Mouse (Mus musculus) midbrain, embryonic 13.5 days (tissue): ENCODE results near the gene Nek3. TPM values are rescaled to one million over a fixed set of nuclear protein-coding genes. Genes with fewer than 3 reads are reported as not detected.

Experiments used
- ATAC-seq: fragments of 200-750 bp; cut with Nextera tagmentation; 2 replicates; pipeline ENCODE4 v1.8.0; 2017; ENCODE audit warnings: mild to moderate bottlenecking, moderate TSS enrichment, moderate library complexity
- H3K27ac ChIP-seq: fragments of 300-500 bp; sonication (generic); 2 replicates; pipeline ENCODE4 v1.5.1; 2015; ENCODE audit warnings: inconsistent platforms, mild to moderate bottlenecking, moderate library complexity
- H3K27me3 ChIP-seq: fragments of 300-500 bp; sonication (generic); 2 replicates; pipeline ENCODE4 v1.6.1; 2015; ENCODE audit warnings: mild to moderate bottlenecking, inconsistent platforms
- H3K36me3 ChIP-seq: fragments of 300-500 bp; sonication (generic); 2 replicates; pipeline ENCODE4 v1.6.1; 2015; ENCODE audit warnings: mild to moderate bottlenecking, inconsistent platforms
- H3K4me1 ChIP-seq: fragments of 300-500 bp; sonication (generic); replicated peaks from 2 replicates; pipeline ENCODE4 v1.6.1; 2015; ENCODE audit warnings: inconsistent platforms
- H3K4me2 ChIP-seq: fragments of 300-500 bp; sonication (generic); replicated peaks from 2 replicates; pipeline ENCODE4 v1.6.1; 2015; ENCODE audit warnings: moderate library complexity, mild to moderate bottlenecking, inconsistent platforms
- H3K4me3 ChIP-seq: fragments of 300-500 bp; sonication (generic); replicated peaks from 2 replicates; pipeline ENCODE4 v1.5.1; 2015; ENCODE audit warnings: mild to moderate bottlenecking, inconsistent platforms
- H3K9ac ChIP-seq: fragments of 300-500 bp; sonication (generic); replicated peaks from 2 replicates; pipeline ENCODE4 v1.6.1; 2015; ENCODE audit warnings: mild to moderate bottlenecking, inconsistent platforms
- H3K9me3 ChIP-seq: fragments of 300-500 bp; sonication (generic); 2 replicates; pipeline ENCODE4 v1.6.1; 2016; ENCODE audit warnings: mild to moderate bottlenecking, inconsistent platforms
- WGBS: fragments of 180-500 bp; shearing (Covaris S2); methylation state at CpG from one replicate; pipeline ENCODE4 v1.1.7; 2015; 5-methylcytosine and 5-hydroxymethylcytosine counted together
- polyA plus RNA-seq: library from polyadenylated mRNA; unstranded; fragments of >200 nt; fragmentation: Nextera tagmentation; extraction: Ambion mirVana; gene quantifications from 2 replicates; pipeline ENCODE4 v1.2.1, GENCODE M21; 2015

Nek3 gene
- 8.9 and 9.1 TPM in 2 replicates for polyA plus RNA-seq

DNA sequence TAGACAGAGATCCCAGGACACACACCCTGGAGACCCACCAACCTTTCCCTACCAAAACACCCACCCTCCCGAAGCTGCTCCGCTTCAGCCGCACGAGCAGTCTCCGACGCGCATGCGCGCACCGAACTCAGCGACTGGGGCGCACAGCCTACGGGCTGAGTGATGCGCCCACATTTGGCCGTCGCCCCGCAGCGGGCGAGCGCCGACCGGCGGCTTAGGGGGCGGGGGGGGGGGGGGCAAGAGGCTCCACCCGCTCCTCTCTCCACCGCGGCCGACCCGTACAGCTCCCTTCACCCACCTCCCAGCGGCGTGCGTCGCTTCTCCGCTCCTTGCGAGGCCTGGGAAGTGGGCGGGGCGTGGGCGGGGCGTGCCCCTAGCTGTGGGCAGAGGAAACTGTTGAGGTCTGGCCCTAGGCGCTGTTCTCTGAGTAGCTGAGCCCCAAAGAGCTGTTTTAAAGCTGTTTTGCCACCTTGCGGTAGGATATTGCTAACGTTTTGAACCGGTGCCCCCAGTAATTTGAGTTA, at the start of gene Nek3:
Nek3 (minus strand) TSS at position 356 of the 524 bp plus-strand sequence.
- Histone ChIP-seq H3K9ac (peak within 1 kb of the TSS; percentile 61), H3K4me2 (peak within 1 kb of the TSS; percentile 57), H3K4me1 (peaks cover 8% of the 10 kb centered on the region; the same call in 1 of the 2 replicates), H3K27ac (peak within 1 kb of the TSS; percentile 85), H3K4me3 (peak within 1 kb of the TSS; percentile 58), H3K36me3 (peaks cover 11% of the 10 kb centered on the region), H3K27me3 (no peaks in the 10 kb centered on the region), H3K9me3 (no peaks in the 10 kb centered on the region)
- peak; percentile 99 for ATAC-seq
- under 1% methylated on average over 33 of the region's 43 CpGs for WGBS

DNA sequence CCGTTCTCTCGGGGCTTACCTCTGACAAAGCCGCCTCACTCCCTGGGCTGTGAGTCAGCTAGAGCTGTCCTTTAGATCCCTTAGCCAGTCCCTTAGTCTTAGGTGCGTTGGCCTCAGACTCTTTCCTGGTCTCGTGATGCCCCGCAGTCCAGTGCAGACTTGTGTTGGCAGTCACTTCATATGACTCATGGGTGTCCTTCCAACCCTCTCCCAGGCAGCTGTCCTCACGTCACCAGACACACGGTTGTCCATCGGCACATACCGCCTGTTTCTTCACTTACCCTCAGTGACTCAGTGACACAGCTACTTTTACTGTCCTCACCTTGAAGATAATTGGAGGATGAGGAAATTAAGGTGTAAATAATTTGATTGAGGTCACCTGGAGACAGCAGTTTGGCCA, 48.6 kb upstream of the Nek3 start:
- peaks cover 73% of the 10 kb centered on the region for H3K36me3 ChIP-seq

DNA sequence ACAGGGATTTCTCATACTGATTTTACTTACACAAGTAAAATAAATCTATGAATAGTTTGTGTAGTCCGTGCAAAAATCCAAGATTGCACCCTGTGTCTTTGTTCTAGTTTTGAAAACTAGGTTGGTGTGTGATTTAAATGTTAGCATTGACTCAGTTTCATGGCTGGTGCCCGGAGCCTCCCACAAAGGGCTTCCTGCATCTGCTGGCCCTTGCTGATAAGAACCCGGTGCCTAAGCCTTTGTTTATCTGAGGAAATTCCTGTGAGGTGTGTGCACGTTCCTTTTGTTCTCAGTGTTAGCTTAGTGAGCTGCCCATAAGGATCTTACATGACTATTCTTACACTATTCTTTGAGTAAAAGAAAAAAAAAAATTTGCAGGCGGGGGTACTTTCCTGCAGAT, 42.8 kb upstream of the Nek3 start:
- no peak overlapping the region for H3K4me3 ChIP-seq
- WGBS: 62% methylated on average over 5 of the region's 5 CpGs
- H3K9ac ChIP-seq: no peak overlapping the region
- H3K27me3 ChIP-seq: no peaks in the 10 kb centered on the region
- H3K36me3 ChIP-seq: peaks cover 58% of the 10 kb centered on the region
- no peak overlapping the region for H3K4me2 ChIP-seq
- no peaks in the 10 kb centered on the region for H3K4me1 ChIP-seq
- no peaks in the 10 kb centered on the region for H3K9me3 ChIP-seq
- H3K27ac ChIP-seq: no peak overlapping the region
- ATAC-seq: no peak

More for the DNA sequence above, 48.6 kb upstream of the Nek3 start:
- no peaks in the 10 kb centered on the region for H3K9me3 ChIP-seq
- no peak overlapping the region for H3K4me3 ChIP-seq
- 98% methylated on average over 10 of the region's 10 CpGs for WGBS
- ATAC-seq: no peak
- no peak overlapping the region for H3K9ac ChIP-seq
- H3K4me2 ChIP-seq: no peak overlapping the region
- H3K27ac ChIP-seq: no peak overlapping the region
- no peaks in the 10 kb centered on the region for H3K4me1 ChIP-seq
- no peaks in the 10 kb centered on the region for H3K27me3 ChIP-seq

DNA sequence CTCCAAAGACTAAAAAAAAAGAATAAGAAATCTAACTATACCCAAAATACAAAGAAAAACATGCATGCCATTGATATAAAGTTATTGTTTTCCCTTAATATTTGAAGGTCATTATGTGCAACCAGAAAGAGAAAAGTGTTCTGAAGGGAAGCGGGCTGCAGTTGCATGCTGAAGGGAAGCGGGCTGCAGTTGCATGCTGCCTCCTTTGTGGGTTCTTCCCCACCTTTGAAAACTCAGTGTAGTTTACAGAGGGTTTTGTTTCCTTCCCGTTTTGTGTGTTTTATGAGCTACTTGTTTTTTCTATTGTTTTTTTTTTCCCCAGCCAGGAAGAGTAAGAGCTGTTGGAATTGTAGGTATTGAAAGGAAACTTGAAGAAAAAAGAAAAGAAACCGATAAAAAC, 41.3 kb upstream of the Nek3 start:
- H3K36me3 ChIP-seq: peaks cover 51% of the 10 kb centered on the region
- H3K27me3 ChIP-seq: no peaks in the 10 kb centered on the region
- 88% methylated on average over 4 of the region's 4 CpGs for WGBS
- H3K4me2 ChIP-seq: no peak overlapping the region
- ATAC-seq: no peak
- no peak overlapping the region for H3K27ac ChIP-seq
- no peaks in the 10 kb centered on the region for H3K9me3 ChIP-seq
- H3K4me3 ChIP-seq: no peak overlapping the region
- H3K9ac ChIP-seq: no peak overlapping the region
- H3K4me1 ChIP-seq: no peaks in the 10 kb centered on the region

DNA sequence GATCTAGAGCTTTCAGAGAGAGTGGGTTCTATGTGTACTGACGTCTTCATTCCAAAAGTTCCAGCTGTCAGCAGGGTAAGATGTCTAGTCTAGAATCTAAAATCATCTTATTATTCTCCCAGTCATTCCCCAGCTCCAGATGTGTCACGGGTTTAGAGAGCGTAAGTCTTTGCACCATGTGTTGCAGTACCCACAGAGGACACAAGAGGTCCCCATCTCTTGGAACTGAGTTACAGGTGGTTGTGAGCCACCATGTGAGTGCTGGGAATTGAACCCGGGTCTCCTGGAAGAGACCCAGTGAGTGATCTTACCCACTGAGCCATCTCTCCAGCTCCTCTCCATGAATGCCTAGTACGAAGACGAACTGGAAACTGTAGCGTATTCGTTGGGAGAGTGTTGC, 33.2 kb upstream of the Nek3 start:
- WGBS: 99% methylated on average over 8 of the region's 8 CpGs
- no peak overlapping the region for H3K27ac ChIP-seq
- no peaks in the 10 kb centered on the region for H3K27me3 ChIP-seq
- no peak overlapping the region for H3K4me3 ChIP-seq
- peaks cover 4% of the 10 kb centered on the region for H3K4me1 ChIP-seq
- no peak overlapping the region for H3K9ac ChIP-seq
- H3K36me3 ChIP-seq: peaks cover 35% of the 10 kb centered on the region
- H3K4me2 ChIP-seq: no peak overlapping the region
- peaks cover 5% of the 10 kb centered on the region; the same call in 1 of the 2 replicates for H3K9me3 ChIP-seq
- no peak for ATAC-seq

DNA sequence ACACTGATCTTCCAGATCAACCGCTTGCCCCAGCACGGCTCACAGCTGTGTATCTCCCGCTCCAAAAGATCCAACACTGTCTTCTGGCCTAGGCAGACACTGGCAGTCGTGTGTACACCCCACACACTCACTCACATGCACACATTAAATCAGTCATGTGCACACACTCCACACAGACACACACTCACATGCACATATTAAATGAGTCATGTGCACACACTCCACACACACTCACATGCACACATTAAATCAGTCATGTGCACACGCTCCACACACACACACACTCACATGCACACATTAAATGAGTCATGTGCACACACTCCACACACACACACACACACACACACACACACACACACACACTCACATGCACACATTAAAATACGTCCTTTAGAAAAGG, 31.7 kb upstream of the Nek3 start:
- no peak overlapping the region for H3K9ac ChIP-seq
- 91% methylated on average over 6 of the region's 6 CpGs for WGBS
- ATAC-seq: no peak
- no peak overlapping the region for H3K27ac ChIP-seq
- peaks cover 5% of the 10 kb centered on the region; the same call in 1 of the 2 replicates for H3K9me3 ChIP-seq
- no peak overlapping the region for H3K4me2 ChIP-seq
- peaks cover 15% of the 10 kb centered on the region for H3K4me1 ChIP-seq
- H3K36me3 ChIP-seq: peaks cover 31% of the 10 kb centered on the region
- no peak overlapping the region for H3K4me3 ChIP-seq
- H3K27me3 ChIP-seq: no peaks in the 10 kb centered on the region

DNA sequence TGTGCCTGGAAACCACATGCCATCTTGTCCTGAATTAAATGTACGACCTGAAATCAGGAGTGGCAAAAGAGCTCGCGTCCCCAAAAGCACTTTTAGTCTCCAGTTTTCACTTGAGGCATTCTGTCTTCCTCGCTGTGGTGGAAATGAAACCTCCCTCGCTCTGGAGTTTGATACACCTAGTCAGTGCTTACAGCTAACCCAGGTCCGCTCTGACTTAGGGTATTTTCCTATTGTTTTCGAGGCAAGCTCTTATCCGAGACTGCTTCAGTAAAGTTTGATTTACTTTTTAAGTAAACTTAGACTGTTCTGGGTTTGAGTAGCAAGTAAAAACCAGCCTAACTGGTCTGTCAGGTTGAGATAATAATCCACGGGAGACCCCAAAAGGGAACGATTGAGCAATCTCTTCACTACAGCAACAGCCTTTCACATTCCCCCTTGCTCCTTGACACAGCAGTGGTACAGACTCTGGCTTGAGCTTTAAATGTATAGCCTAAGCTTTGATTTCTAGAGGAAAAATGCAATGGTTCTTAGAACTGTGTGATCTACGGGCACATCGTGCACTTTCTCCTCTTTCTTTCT, 27.3 kb upstream of the Nek3 start:
- Histone ChIP-seq H3K9me3 (no peaks in the 10 kb centered on the region), H3K4me3 (peak overlapping the region; percentile 60), H3K36me3 (0 out of 2 replicates have a peak, but pooled peaks cover 3% of the 10 kb centered on the region), H3K9ac (peak overlapping the region; percentile 83), H3K4me2 (peak overlapping the region; percentile 75), H3K27me3 (no peaks in the 10 kb centered on the region), H3K4me1 (peaks cover 15% of the 10 kb centered on the region), H3K27ac (peak overlapping the region; percentile 96)
- no peak for ATAC-seq
- WGBS: 14% methylated on average over 12 of the region's 12 CpGs

DNA sequence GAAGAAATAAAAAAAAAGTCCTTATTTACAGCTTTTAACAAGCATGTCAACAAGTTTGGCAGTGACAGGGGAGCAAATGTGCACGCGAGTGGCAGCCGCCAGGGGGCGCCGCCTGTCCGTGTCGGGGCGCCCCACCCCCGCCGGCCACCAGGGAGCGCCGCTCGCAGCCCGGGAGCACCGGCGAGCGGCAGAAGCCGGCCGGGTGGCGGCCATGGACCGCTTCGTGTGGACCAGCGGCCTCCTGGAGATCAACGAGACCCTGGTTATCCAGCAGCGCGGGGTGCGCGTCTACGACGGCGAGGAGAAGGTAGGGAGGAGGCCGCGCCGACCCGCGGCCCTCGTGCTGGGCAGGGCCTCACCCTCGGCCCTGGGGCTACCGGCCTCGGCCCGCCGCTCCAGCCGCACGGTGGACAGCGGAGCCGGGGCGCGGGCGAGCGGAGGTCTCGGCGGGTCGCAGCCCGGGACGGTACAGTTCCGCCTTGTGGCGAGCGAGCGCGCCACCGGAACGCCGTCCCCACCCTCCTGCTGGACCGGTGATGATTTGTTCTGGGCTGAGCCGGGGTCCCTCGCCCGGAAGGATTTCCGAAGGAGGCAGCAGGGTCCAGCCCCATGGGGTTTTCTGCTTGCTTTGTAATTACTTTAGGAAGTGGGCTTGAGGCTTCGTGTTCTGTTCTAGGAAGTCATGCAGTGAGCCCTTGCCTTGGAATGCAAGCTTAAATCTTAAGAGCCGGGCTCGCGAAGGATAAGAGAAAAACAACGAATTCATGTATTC, 26.6 kb upstream of the Nek3 start, which contains the start of gene Vps36:
Vps36 (plus strand) TSS at position 150 of the 772 bp plus-strand sequence.
- no peaks in the 10 kb centered on the region for H3K9me3 ChIP-seq
- H3K9ac ChIP-seq: peak within 1 kb of the TSS; percentile 83
- peak within 1 kb of the TSS; percentile 60 for H3K4me3 ChIP-seq
- no peaks in the 10 kb centered on the region for H3K27me3 ChIP-seq
- H3K36me3 ChIP-seq: 0 out of 2 replicates have a peak, but pooled peaks cover 1% of the 10 kb centered on the region
- peaks cover 15% of the 10 kb centered on the region for H3K4me1 ChIP-seq
- H3K4me2 ChIP-seq: peak within 1 kb of the TSS; percentile 75
- peak within 1 kb of the TSS; percentile 96 for H3K27ac ChIP-seq
- ATAC-seq: peak; percentile 97
- WGBS: under 1% methylated on average over 73 of the region's 73 CpGs

DNA sequence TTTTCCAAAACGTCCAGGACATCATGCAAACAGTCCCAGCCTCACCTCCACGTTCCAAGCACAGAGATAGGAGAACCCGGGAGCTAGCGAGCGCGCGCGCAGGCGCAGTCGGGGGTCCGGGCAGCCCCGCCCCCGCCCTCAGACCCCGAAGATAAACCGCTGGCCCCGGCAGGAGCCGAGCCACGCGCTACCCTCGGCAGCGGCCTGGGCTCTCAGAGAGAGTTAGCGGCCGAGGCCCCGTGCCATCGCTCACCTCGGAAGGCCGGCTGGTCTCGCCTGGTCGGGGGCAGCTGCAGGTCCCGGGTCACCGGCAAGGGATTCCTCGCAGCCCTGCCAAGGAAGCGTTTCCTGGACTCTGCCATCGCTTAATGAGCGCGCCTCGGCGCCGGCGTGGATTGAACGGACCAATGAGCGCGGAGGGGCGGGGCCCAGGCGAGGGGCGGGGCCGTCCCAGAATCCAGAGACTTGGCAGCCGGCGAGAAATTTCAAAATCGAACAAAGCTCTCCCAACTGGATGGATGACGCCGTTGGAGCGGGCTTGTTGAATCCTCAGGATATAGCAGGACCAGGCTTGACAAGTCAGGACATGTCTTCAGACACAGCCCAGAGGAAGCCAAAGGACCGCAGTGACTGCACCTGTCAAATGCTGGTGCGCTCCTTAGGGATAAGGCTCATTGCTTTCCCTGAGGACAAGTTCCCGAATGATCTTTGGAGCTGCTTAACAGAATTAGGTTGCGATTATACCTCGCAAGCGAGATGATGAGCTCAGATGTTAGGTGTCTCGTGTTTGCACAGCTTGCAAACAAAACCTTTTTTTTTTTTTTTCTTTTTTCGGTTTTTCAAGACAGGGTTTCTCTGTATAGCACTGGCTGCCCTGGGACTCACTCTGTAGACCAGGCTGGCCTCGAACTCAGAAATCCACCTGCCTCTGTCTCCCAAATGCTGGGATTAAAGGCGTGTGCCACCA, 19.5 kb upstream of the Nek3 start, which contains the start of gene Ckap2:
Ckap2 (minus strand) TSS at position 389 of the 967 bp plus-strand sequence.
- peak; percentile 97 for ATAC-seq
- Histone ChIP-seq H3K4me3 (peak within 1 kb of the TSS; percentile 62), H3K4me2 (peak within 1 kb of the TSS; percentile 73), H3K9ac (peak within 1 kb of the TSS; percentile 66), H3K9me3 (no peaks in the 10 kb centered on the region), H3K27ac (peak within 1 kb of the TSS; percentile 81), H3K27me3 (no peaks in the 10 kb centered on the region), H3K4me1 (peaks cover 13% of the 10 kb centered on the region), H3K36me3 (no peaks in the 10 kb centered on the region)
- WGBS: 2% methylated on average over 63 of the region's 63 CpGs

DNA sequence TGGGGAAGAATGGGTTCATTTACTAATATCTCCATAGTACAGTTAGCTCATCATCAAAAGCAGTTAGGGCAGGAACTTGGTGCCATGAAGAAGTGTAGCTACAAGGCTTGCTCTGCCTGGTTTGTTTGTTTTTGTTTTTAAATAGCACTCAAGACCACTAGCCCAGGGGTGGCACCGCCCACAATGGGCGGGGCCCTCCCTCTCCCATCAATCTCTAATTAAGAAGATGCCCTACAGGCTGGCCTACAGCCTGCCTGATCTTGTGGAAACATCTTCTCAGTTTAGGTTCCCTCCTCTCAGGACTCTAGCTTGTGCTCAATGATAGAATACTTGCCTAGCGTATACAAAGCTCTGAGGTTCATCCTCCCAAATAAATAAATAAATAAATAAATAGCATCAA, 18.6 kb upstream of the Nek3 start:
- H3K4me2 ChIP-seq: peak overlapping the region; percentile 73
- ATAC-seq: peak; percentile 69
- peak overlapping the region; percentile 81; the same call in 1 of the 2 replicates for H3K27ac ChIP-seq

DNA sequence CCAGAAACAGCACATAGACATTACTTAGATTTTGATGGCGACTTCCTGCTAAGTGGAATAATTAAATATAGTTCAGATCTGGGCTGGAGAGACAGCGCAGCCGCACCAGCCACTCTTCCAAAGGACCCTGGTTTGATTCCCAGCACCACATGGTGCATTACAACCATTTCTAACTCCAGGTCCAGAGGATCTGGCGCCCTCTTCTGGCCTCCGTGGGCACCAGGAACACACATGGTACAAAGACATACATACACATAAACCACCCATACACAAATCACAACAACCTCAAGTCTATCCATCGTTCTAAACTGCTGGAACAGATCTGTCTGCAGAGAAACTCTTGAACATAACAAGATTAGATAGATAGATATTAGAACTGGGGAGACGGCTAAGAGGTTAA, 9.7 kb upstream of the Nek3 start:
- Histone ChIP-seq H3K4me2 (no peak overlapping the region), H3K9me3 (no peaks in the 10 kb centered on the region)
- WGBS: 94% methylated on average over 7 of the region's 7 CpGs

More for the DNA sequence above, 18.6 kb upstream of the Nek3 start:
- Histone ChIP-seq H3K27me3 (no peaks in the 10 kb centered on the region), H3K9me3 (no peaks in the 10 kb centered on the region), H3K9ac (peak overlapping the region; percentile 66), H3K36me3 (no peaks in the 10 kb centered on the region), H3K4me3 (peak overlapping the region; percentile 62), H3K4me1 (peaks cover 13% of the 10 kb centered on the region)
- 1% methylated on average over 3 of the region's 3 CpGs for WGBS

More for the DNA sequence above, 9.7 kb upstream of the Nek3 start:
- no peak for ATAC-seq
- Histone ChIP-seq H3K27me3 (no peaks in the 10 kb centered on the region), H3K9ac (no peak overlapping the region), H3K36me3 (peaks cover 35% of the 10 kb centered on the region), H3K4me3 (no peak overlapping the region), H3K4me1 (no peaks in the 10 kb centered on the region), H3K27ac (no peak overlapping the region)
